Mouse (Mus musculus): ENCODE measurements around the gene Depdc5.

DNA sequence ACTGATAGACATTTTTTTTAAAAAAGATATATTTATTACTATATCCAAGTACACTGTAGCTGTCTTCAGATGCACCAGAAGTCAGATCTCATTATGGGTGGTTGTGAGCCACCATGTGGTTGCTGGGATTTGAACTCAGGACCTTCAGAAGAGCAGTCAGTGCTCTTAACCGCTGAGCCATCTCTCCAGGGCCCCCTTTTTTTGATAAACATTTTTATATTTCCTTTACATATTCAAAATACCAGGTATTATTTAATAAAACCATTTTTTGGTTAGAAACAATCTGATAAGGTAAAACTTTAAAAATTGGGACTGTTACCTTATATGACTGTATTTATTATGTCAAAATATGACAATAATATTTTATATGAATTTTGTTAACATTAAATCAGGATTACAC lies 2.4 kb upstream of the Depdc5 start:
- TF ChIP-seq CTCF (IDR thresholded peaks at IDR 0.05; ENCODE audit: borderline replicate concordance, insufficient read depth, low read length) (no peak), POLR2A (IDR thresholded peaks at IDR 0.05; ENCODE audit: low read depth, low read length) (no peak)

Data from embryonic fibroblast, embryonic 13.5 days (primary cell).